Mouse (Mus musculus) spleen, postnatal 36 days (tissue): ENCODE data around the gene Heatr3.
"Not testable (repeated sequence)": the region's sequence is repeated elsewhere in the genome, so short reads cannot be mapped to it uniquely, and the experiment has no call there.

ENCODE experiments used
- DNase-seq, 2 experiments: peaks; one replicate each; pipeline ENCODE4 v3.0.0; 2022; ENCODE audit warnings: low spot score in 2 of 2, mixed read lengths in 1 of 2

Gene Heatr3

DNA sequence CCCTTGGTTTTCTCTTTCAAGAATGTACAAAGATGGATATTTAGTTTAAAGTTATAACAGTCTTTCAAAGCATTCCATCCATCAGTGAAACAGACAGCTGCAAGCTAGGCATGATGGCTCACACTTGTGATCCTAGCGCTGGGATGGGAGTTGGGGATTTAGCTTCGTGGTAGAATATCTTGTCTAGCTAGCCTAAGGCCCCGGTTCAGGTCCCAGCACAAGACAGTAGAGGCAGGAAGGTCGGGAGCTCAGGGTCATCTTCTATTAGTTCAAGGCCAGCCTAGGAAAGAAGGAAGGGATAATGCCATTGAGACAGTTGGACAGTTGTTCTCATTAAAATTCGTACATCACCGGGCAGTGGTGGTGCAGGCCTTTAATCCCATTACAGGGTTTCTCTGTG lies 48.1 kb downstream of the Heatr3 start:
- no peak for DNase-seq

DNA sequence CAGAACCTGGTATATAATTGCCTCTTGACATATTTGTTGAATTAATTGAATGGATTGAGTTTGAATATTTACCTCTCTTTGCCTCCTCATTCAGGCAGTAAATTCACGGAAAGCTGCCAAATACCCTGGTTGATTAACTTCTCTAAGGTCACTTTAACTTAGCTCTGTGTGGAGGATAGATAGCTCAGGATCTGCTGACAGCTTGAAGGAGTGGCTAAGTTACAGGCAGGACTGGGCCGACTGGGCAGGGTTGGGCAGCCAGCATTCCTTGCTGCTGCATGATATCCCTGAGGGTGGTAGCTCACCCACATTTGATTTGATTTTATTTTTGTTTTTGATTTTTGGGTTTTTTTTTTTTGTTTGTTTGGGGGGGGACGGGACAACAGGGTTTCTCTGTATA lies 59.7 kb downstream of the Heatr3 start:
- DNase-seq = no peak

DNA sequence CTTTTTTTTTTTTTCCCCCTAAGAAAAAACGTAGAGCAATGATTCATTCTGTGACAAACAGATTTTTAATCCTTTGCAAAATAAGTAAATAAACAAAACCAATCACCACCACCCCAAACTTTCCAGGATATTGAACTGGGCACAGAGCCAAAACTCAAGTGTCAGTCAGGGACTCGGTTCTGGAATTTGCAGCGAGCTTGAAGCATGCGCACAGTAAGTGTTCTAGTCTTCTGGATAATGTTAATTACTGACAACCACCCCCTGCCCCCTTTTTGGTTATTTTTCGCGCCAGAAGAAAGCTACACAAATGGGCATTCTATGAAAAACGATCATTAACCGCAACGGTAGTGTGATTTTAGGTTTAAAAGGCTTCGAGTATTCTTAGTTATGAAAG lies 60.9 kb downstream of the Heatr3 start:
- DNase-seq = no peak

DNA sequence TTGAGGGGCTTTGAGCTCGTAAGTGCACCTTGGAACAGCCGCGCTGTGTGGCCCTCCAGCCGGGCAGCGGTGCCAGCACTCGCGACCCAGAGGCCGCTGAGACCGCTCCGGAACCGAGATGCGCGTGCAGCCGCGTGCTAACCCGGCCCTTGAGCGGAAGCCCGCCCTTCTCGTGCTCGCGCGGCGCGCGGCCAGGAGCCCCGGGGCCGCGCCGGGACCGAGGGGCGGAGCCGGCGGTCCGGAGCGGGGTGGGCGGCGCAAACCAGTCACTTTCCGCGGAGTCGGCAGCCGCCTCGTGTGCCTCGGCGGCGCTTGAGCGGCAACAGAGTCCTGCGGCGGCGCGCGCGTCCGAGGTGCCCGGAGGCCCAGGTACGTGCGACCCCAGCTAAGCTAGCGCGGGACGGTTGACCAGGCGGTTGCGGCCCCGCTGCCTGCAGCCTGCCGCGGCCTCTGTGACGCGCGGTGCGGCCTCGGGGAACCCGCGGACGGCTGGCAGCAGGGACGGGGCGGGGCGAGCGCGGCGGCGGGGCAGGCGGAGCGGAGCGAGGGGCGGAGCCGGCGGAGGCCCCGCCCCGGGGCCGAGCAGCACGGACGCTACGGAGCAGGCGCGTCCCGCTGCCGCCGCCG lies 61.4 kb downstream of the Heatr3 start, which contains the start of gene Tent4b:
Gene Tent4b (plus strand): TSS at position 269 of the 627 bp plus-strand sequence.
- DNase-seq = peak; percentile 92

DNA sequence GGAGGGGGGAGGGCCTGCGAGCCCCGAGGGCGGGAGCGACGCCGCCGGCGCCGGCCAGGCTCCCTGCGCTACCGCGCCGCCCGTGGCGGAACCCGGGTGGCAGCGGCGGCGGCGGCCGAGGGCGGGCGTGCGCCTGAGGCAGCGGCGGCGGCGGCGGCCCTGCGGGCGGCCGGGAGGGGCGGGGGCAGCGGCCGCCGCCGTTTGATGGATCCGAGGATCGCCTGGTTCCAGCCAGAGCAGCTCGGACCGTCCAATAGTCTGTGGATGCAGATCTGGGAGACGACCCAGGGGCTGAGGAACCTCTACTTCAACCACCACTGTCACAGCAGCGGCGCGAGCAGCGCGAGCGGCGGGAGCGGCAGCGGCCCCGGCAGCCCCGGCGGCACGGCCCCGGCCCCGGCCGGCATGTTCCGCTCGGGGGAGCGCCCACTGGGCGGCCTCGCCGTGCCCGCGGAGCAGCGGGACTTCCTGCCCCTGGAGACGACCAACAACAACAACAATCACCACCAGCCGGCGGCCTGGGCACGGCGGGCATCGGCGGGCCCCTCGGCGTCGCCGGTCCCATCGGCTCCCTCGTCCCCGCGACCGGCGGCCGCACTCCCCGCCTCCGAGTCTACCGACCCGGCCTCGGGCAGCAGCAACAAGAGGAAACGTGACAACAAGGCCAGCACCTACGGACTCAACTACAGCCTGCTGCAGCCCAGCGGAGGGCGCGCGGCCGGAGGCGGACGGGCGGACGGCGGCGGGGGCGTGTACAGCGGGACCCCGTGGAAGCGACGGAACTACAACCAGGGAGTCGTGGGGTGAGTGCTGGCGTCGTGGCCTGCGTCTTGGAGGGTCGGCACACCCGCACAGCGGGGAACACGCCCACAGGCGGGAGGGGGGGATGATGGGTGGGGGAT lies 62.3 kb downstream of the Heatr3 start:
- DNase-seq = peak; percentile 38 to 52

DNA sequence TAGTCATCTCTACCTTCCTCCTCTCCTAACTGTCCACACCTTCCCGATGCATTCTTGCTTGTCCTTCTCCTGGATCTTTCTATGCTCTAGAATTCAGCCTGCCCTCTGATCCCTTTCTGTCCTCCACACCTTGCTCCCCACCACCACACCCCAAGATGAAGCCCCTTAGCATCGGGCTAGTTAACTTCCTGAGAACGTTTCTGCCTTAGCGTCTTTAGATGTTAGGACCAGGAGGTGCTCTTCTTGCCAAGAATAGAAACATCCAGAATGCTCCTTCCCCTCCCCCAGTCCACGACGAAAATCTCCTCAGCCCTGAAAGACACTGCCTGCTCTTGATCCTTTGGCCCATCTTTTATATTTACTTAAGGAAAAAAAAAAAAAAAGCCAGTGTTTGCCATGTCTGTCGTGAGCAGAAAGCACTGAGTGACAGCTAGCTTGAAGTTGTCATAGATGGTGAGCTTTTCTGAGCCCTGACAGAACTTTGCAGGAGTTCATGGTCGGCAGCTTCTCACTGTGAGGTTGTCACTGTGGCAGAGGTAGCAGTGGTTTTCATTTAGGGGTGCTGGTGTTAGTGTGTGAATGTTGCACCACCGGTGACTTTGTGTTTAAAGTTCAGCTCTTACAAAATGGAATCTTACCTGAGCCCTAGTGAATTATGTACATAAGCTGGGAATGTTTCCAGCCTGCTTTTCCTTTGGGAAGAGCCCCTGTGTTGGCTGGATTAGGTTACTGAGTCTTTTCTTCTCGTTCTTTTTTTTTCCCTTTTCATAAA lies 63.3 kb downstream of the Heatr3 start:
- no peak for DNase-seq

DNA sequence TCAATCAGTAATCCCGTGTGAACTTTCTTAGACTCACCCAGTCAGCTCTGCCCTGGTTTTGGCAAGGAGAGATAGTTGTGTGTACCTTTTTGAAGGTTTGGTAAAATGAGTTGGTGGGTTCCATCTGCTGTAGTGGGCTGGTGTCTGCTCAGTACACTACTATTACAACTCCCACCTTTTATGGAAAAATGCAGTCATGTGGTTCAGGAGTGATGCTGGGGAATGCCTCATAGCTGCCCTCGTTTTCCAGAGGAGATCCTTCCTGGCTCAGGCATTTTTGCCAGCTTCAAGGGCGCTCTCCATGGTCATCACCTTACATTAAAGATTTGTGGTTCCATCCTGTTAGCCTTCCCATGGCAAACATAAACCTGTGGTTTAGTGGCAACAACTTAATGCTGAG lies 64.0 kb downstream of the Heatr3 start:
- DNase-seq = no peak

DNA sequence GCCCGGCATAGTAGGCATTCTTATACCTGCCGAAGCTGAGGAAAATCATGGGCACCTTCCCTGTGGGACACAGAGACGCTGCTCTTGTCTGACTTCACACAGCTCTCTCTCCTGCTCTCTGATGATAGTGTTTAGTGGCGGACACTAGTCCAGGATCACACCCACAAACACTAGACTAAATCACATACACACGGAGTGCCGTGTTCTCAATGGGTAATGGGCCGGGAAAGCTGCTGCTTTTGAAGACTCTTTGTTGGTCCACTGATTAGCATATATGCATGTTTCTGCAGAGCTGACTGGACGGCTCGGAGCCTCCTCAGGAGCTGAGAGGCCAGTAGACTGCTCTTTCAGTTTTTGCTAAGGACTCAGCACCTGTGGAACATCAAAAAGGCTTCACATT lies 68.4 kb downstream of the Heatr3 start:
- DNase-seq = no peak

DNA sequence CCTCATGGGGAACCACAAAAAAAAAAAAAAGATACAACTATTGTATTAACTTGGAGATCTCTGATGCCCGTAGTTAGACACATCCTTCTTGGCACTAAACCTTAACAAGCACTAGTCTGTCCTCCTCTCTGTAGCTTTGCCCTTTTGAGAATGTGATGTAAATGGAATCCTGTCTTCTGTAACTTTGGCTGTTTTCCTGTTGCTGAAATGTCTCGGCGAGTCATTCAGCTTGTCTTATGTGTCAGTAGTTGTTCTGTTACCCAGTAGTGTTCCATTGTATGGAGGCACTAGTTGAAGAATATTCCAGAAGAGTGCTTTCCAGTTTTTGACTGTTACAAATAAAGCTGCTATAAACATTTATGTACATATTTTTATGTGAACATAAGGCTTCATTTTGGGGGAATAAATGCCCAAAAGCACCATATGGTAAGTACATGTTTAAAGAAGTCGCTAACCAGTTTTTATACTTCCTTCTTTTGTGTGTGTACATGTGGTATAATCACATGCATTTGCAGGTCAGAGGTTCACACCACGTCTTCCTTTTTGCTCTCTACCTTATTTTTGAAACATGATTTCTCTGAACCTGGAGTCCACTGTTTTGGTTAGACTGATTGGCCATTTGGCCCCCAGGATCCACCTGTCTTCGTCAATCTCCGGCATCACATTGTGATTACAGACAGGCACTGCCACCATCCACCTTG lies 69.6 kb downstream of the Heatr3 start:
- DNase-seq = no peak

DNA sequence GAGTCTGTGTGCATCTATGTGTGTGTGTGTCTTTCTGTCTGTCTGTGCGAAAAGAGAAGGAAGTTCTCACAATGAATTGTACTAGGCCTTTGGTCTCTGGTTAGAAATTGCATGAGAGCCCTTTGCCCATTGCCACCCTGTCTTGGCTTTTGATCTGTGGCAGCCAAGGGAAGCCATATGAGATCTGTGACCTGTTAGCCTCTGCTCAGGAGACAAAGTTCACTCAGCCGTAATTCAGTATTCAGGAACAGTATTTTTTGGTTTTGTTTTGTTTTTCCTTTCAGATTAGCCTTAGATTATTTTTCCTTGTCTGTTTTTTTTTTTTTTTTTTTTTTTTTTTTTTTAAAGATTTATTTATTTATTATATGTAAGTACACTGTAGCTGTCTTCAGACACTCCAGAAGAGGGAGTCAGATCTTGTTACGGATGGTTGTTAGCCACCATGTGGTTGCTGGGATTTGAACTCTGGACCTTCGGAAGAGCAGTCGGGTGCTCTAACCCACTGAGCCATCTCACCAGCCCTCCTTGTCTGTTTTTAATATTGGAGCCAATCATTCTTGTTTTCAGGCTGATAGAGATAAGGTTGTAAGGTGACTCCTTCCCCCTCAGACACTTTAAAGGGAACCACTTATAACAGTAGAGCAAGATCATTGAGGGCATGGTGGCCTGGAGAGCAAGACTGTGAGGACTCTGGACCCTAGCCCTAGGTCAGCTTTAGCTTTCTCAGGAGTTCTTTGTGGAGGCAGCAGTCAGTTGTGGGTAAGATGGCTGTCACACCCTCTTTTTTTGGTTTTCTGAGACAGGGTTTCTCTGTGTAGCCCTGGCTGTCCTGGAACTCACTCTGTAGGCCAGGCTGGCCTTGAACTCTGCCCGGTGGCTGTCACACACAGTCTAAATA lies 72.5 kb downstream of the Heatr3 start:
- not testable (repeated sequence) for DNase-seq

DNA sequence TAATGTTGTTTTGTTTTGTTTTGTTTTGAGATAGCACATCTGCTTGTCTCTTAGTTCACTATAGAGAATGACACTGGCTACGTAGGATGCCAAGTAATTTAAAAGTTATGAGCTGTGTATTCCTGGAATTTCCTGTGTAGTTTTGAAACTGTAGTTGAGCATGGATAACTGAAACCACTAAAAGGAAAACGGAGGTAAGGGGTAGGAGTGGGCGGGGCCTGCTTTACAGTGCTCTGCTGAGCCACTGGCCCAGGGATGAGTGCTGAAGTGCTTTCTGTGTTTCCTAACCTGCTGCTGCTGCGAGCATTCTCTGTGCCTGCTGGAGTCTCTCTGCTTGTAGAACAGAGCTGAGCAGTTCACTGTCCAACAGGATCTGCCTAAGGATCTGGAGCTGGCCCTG lies 83.7 kb downstream of the Heatr3 start:
- no peak for DNase-seq
